Mouse (Mus musculus): Measurements from ENCODE around the gene Rtl4.

DNA sequence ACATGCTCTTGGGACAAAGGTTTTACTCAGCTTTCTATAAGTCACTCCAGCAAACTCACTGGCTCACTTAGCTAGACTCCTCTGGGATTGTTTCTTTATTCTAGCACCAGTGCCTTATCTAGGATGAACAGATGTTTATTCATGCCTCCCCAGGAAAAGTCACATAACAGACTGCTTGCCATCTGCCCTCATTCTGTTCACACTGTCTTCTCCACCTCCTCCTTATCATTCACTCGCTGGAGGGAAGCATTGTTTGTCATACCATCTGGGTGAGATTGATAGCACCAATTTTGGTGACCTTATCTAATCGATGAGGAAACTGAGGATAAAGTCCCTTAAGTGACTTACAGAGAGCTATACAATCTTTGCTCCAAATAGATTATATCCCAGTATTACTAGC, 298.3 kb downstream of the Rtl4 start:
- no peak for TF ChIP-seq EP300 (IDR thresholded peaks at IDR 0.05)
- TF ChIP-seq CTCF (IDR thresholded peaks at IDR 0.05) = no peak
